Mouse (Mus musculus) liver, postnatal 0 days (tissue): ENCODE data around the gene Pf4.

Source experiments
- CTCF ChIP-seq: sonication (generic); IDR thresholded peaks from 2 replicates; pipeline ENCODE4 v1.5.1; 2016; ENCODE audit warnings: antibody characterized with exemption, low read depth
- EP300 ChIP-seq: IDR thresholded peaks from 2 replicates; pipeline ENCODE4 v1.6.1; 2016; ENCODE audit warnings: antibody characterized with exemption, low read depth, mild to moderate bottlenecking

DNA sequence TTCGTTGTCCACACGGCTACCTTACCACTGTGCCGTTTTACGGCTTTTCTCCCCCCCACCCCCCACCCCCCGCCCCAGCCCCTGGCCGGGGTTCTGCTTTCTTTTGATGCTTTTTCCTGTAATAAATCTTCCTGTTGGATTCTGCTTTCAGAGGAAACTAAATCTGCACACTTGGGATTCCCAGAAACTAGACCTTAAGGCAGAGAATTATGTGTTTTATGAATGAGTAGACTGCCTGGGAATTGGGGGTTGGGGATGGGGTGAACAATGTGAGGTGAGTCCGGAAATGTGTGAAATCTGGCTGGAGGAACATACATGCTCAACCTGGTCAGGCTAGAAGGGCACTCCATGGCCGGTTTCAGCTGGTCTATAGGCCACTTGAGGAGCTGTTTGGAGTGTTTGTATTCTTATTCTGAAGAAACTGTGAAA lies 17.9 kb downstream of the Pf4 start:
- no peak for TF ChIP-seq CTCF
- TF ChIP-seq EP300, result no peak
